ENCODE assay signal across 8 mouse cellular contexts in genomic region chr4:59035786-59036350, GRCm38 (mm10). TPM values are rescaled to one million over a fixed set of nuclear protein-coding genes. Genes with fewer than 3 reads are reported as not detected.
DNase-seq lines count a peak whose midpoint lies in the region; ATAC-seq and TF ChIP-seq lines count a peak whose summit lies in the region.

No protein-coding gene starts in this region.

- H3K4me3 ChIP-seq in kidney, postnatal 0 days (replicated peaks; ENCODE audit: low read depth, low read length), result peak overlapping the region; percentile 80
- peak overlapping the region; percentile 83 for H3K4me3 ChIP-seq in E14TG2a.4 (replicated peaks; ENCODE audit: low read length)
- H3K4me3 ChIP-seq in intestine, embryonic 15.5 days (replicated peaks), result peak overlapping the region; percentile 76
- peak overlapping the region; percentile 61 for H3K4me3 ChIP-seq in neural tube, embryonic 12.5 days

- no peak overlapping the region for H3K27ac ChIP-seq in kidney, postnatal 0 days
- H3K27ac ChIP-seq in intestine, embryonic 15.5 days, result no peak overlapping the region
- peak overlapping the region; percentile 77; the same call in 1 of the 2 replicates for H3K27ac ChIP-seq in neural tube, embryonic 12.5 days

- peak overlapping the region; percentile 91 for H3K9ac ChIP-seq in kidney, postnatal 0 days (ENCODE audit: low read depth, low read length)
- H3K9ac ChIP-seq in intestine, embryonic 15.5 days, result peak overlapping the region; percentile 77; the same call in 1 of the 2 replicates
- H3K9ac ChIP-seq in neural tube, embryonic 12.5 days, result peak overlapping the region; percentile 81

- no peaks in the 10 kb centered on the region for H3K9me3 ChIP-seq in kidney, postnatal 0 days (replicated peaks; ENCODE audit: low read length)
- peaks cover 3% of the 10 kb centered on the region; the same call in 1 of the 2 replicates for H3K9me3 ChIP-seq in E14TG2a.4 (ENCODE audit: low read length)
- no peaks in the 10 kb centered on the region for H3K9me3 ChIP-seq in intestine, embryonic 15.5 days
- H3K9me3 ChIP-seq in neural tube, embryonic 12.5 days, result no peaks in the 10 kb centered on the region

- ATAC-seq in kidney, postnatal 0 days (replicated peaks; ENCODE audit: low FRiP score, low read depth), result no peak
- no peak for ATAC-seq in intestine, embryonic 15.5 days
- peak; percentile 51; the same call in 1 of the 2 replicates for ATAC-seq in neural tube, embryonic 12.5 days (ENCODE audit: low FRiP score, low read depth)

- 0 out of 2 replicates have a peak, but pooled peaks cover 2% of the 10 kb centered on the region for H3K36me3 ChIP-seq in kidney, postnatal 0 days (ENCODE audit: insufficient read depth, low read length)
- H3K36me3 ChIP-seq in E14TG2a.4 (ENCODE audit: insufficient read depth, low read length), result no peaks in the 10 kb centered on the region
- no peaks in the 10 kb centered on the region for H3K36me3 ChIP-seq in intestine, embryonic 15.5 days
- H3K36me3 ChIP-seq in neural tube, embryonic 12.5 days, result peaks cover 11% of the 10 kb centered on the region; the same call in 1 of the 2 replicates

- no peak for DNase-seq in kidney, postnatal 0 days (ENCODE audit: low spot score)
- DNase-seq in kidney, postnatal 14 days, result no peak
- DNase-seq in cerebellum, postnatal 36 days, result peak; percentile 5 to 11
- DNase-seq in adrenal gland, postnatal 10 days, result no peak
- no peak for DNase-seq in left cerebral cortex, postnatal 10 days (ENCODE audit: extremely low spot score in 1 of 2, low spot score in 2 of 2)

- no peaks in the 10 kb centered on the region for H3K27me3 ChIP-seq in kidney, postnatal 0 days (ENCODE audit: insufficient read depth, low read length)
- peaks cover 17% of the 10 kb centered on the region for H3K27me3 ChIP-seq in E14TG2a.4 (ENCODE audit: insufficient read depth, low read length)
- H3K27me3 ChIP-seq in intestine, embryonic 15.5 days (replicated peaks), result no peaks in the 10 kb centered on the region
- no peaks in the 10 kb centered on the region for H3K27me3 ChIP-seq in neural tube, embryonic 12.5 days (replicated peaks)

- intact Hi-C loops in left cerebral cortex, postnatal 10 days (cut with DNase I), result no loop called here

- H3K4me2 ChIP-seq in kidney, postnatal 0 days (ENCODE audit: low read length), result peak overlapping the region; percentile 84
- H3K4me2 ChIP-seq in intestine, embryonic 15.5 days (replicated peaks), result peak overlapping the region; percentile 82
- H3K4me2 ChIP-seq in neural tube, embryonic 12.5 days (replicated peaks), result peak overlapping the region; percentile 64

- no peaks in the 10 kb centered on the region for H3K4me1 ChIP-seq in kidney, postnatal 0 days (replicated peaks; ENCODE audit: insufficient read depth, low read length)
- H3K4me1 ChIP-seq in E14TG2a.4 (replicated peaks; ENCODE audit: low read depth, low read length), result peaks cover 21% of the 10 kb centered on the region
- H3K4me1 ChIP-seq in intestine, embryonic 15.5 days (replicated peaks), result 0 out of 2 replicates have a peak, but pooled peaks cover 4% of the 10 kb centered on the region
- H3K4me1 ChIP-seq in neural tube, embryonic 12.5 days, result no peaks in the 10 kb centered on the region; the same call in 1 of the 2 replicates

- 51% methylated on average over 18 of the region's 18 CpGs for WGBS in kidney, postnatal 0 days
- 68% methylated on average over 18 of the region's 18 CpGs for whole genome bisulfite sequencing in intestine, embryonic 15.5 days
- WGBS in neural tube, embryonic 12.5 days, result 57% methylated on average over 18 of the region's 18 CpGs

- no peak for TF ChIP-seq CTCF in kidney, postnatal 0 days (IDR thresholded peaks at IDR 0.05; ENCODE audit: low read depth)
- no peak for TF ChIP-seq CTCF in E14TG2a.4 (conservative IDR thresholded peaks at IDR 0.05; ENCODE audit: low read length)

RNA-seq across cellular contexts. Expression of gene Gng10, which starts 1.0 kb away (rescaled TPM):
- 102 TPM in 2 replicates for polyA plus RNA-seq in kidney, postnatal 0 days (2015; fragmentation: Nextera tagmentation; extraction: Ambion mirVana)
- 85.6 and 113 TPM in 2 replicates for polyA plus RNA-seq in intestine, embryonic 15.5 days (2015; fragmentation: Nextera tagmentation; extraction: Ambion mirVana)
- polyA plus RNA-seq in neural tube, embryonic 12.5 days (2016; fragmentation: Nextera tagmentation; extraction: Ambion mirVana), result 102 and 104 TPM in 2 replicates
- total RNA-seq in adrenal gland, postnatal 10 days (2021), result 10 to 100 TPM; 36.0 to 37.3 TPM
- 100 to 1,000 TPM; 123 TPM for total RNA-seq in left cerebral cortex, postnatal 10 days (2021)

RNA-seq across cellular contexts. Expression of gene Gm20503, which starts 32.9 kb away (rescaled TPM):
- 18.7 and 23.5 TPM in 2 replicates for polyA plus RNA-seq in kidney, postnatal 0 days (2015; fragmentation: Nextera tagmentation; extraction: Ambion mirVana)
- 11.4 and 12.0 TPM in 2 replicates for polyA plus RNA-seq in intestine, embryonic 15.5 days (2015; fragmentation: Nextera tagmentation; extraction: Ambion mirVana)
- 10.0 and 10.4 TPM in 2 replicates for polyA plus RNA-seq in neural tube, embryonic 12.5 days (2016; fragmentation: Nextera tagmentation; extraction: Ambion mirVana)
- 1 to 10 TPM; 5.9 to 9.1 TPM for total RNA-seq in adrenal gland, postnatal 10 days (2021)
- total RNA-seq in left cerebral cortex, postnatal 10 days (2021), result 1 to 10 TPM in 1 of 2 experiments, not detected in 1; 2.1 TPM

RNA-seq across cellular contexts. Expression of gene Dnajc25, which starts 41.0 kb away (rescaled TPM):
- polyA plus RNA-seq in kidney, postnatal 0 days (2015; fragmentation: Nextera tagmentation; extraction: Ambion mirVana), result 14.0 and 14.1 TPM in 2 replicates
- polyA plus RNA-seq in intestine, embryonic 15.5 days (2015; fragmentation: Nextera tagmentation; extraction: Ambion mirVana), result 12.5 and 13.1 TPM in 2 replicates
- 5.9 and 8.1 TPM in 2 replicates for polyA plus RNA-seq in neural tube, embryonic 12.5 days (2016; fragmentation: Nextera tagmentation; extraction: Ambion mirVana)
- total RNA-seq in adrenal gland, postnatal 10 days (2021), result 10 to 100 TPM; 19.1 to 19.4 TPM
- total RNA-seq in left cerebral cortex, postnatal 10 days (2021), result 1 to 10 TPM; 6.8 to 8.1 TPM

RNA-seq across cellular contexts. Expression of gene Ptgr1, which starts 48.9 kb away (rescaled TPM):
- polyA plus RNA-seq in kidney, postnatal 0 days (2015; fragmentation: Nextera tagmentation; extraction: Ambion mirVana), result 18.9 and 20.6 TPM in 2 replicates
- polyA plus RNA-seq in intestine, embryonic 15.5 days (2015; fragmentation: Nextera tagmentation; extraction: Ambion mirVana), result 39.2 and 39.3 TPM in 2 replicates
- polyA plus RNA-seq in neural tube, embryonic 12.5 days (2016; fragmentation: Nextera tagmentation; extraction: Ambion mirVana), result 10.8 and 12.1 TPM in 2 replicates
- 10 to 100 TPM; 15.9 to 16.9 TPM for total RNA-seq in adrenal gland, postnatal 10 days (2021)
- total RNA-seq in left cerebral cortex, postnatal 10 days (2021), result 1 to 10 TPM; 3.4 to 3.6 TPM

Comparison
In these comparisons a context has a peak if more than half of its experiments do, and no peak if none do; other contexts are left out.
1. DNase-seq: peak in cerebellum, postnatal 36 days (2 of 2); none in kidney, postnatal 0 days (single experiment), kidney, postnatal 14 days (single experiment), adrenal gland, postnatal 10 days (single experiment) and left cerebral cortex, postnatal 10 days (0 of 2).
2. Peak in every context shown above with its lines, with median percentiles within 50 percentile points of each other: H3K4me2 ChIP-seq, H3K4me3 ChIP-seq and H3K9ac ChIP-seq.